Mouse (Mus musculus): ENCODE data around the gene Ubr3. TPM values are rescaled to one million over a fixed set of nuclear protein-coding genes. Genes with fewer than 3 reads are reported as not detected.

Ubr3 gene
- total RNA-seq (2021): 100 to 1,000 TPM; 134 to 137 TPM
- long read RNA-seq, experiment 1, full-length matches to known transcripts: 8 of 61 reads
- long read RNA-seq, experiment 1, partial matches to known transcripts: 18 of 61 reads
- long read RNA-seq, experiment 1, other reads (novel, unspliced or antisense): 35 of 61 reads
- long read RNA-seq, experiment 2, full-length matches to known transcripts: 6 of 44 reads
- long read RNA-seq, experiment 2, partial matches to known transcripts: 14 of 44 reads
- long read RNA-seq, experiment 2, other reads (novel, unspliced or antisense): 24 of 44 reads

GRCm38 (mm10) chr2:69897039-69897617 is at the start of gene Ubr3:
Gene Ubr3, plus strand, starts transcription at chr2:69897246.
- intact Hi-C loops (cut with DNase I): no loop called here
- DNase-seq (ENCODE audit: extremely low spot score in 1 of 2, low spot score in 2 of 2): peak; percentile 98
- H3K27ac ChIP-seq: peak within 1 kb of the TSS; percentile 94
- H3K4me3 ChIP-seq: peak within 1 kb of the TSS; percentile 95
- TF ChIP-seq CTCF (IDR thresholded peaks at IDR 0.05): no peak

GRCm38 (mm10) chr2:69849215-69849614 is 47.8 kb upstream of the Ubr3 start:
- H3K4me3 ChIP-seq: no peak overlapping the region
- TF ChIP-seq CTCF (IDR thresholded peaks at IDR 0.05): no peak
- intact Hi-C loops (cut with DNase I): no loop called here
- no peak overlapping the region for H3K27ac ChIP-seq
- no peak for DNase-seq (ENCODE audit: extremely low spot score in 1 of 2, low spot score in 2 of 2)

GRCm38 (mm10) chr2:69851427-69852058 is 45.5 kb upstream of the Ubr3 start:
- intact Hi-C loops (cut with DNase I): loop anchor here (5.0 kb wide), 1 partner anchor 49 kb away; no protein-coding TSS in a partner anchor

GRCm38 (mm10) chr2:69856392-69856791 is 40.7 kb upstream of the Ubr3 start:
- DNase-seq (ENCODE audit: extremely low spot score in 1 of 2, low spot score in 2 of 2): no peak
- Histone ChIP-seq H3K4me3 (no peak overlapping the region), H3K27ac (no peak overlapping the region)
- no peak; the same call in 1 of the 2 replicates for TF ChIP-seq CTCF (IDR thresholded peaks at IDR 0.05)
- intact Hi-C loops (cut with DNase I): no loop called here

More at GRCm38 (mm10) chr2:69851427-69852058, 45.5 kb upstream of the Ubr3 start:
- no peak for DNase-seq (ENCODE audit: extremely low spot score in 1 of 2, low spot score in 2 of 2)
- no peak overlapping the region for H3K4me3 ChIP-seq
- TF ChIP-seq CTCF (IDR thresholded peaks at IDR 0.05): peak; percentile 7; the same call in 1 of the 2 replicates
- no peak overlapping the region for H3K27ac ChIP-seq

- intact Hi-C loops (cut with DNase I): no loop called here
- peak; percentile 25 for TF ChIP-seq CTCF (IDR thresholded peaks at IDR 0.05)
- no peak for DNase-seq (ENCODE audit: extremely low spot score in 1 of 2, low spot score in 2 of 2)
Observed at GRCm38 (mm10) chr2:69857882-69858281, 39.2 kb upstream of the Ubr3 start.

GRCm38 (mm10) chr2:69860972-69861452 is 36.0 kb upstream of the Ubr3 start:
- no peak for TF ChIP-seq CTCF (IDR thresholded peaks at IDR 0.05)
- peak; percentile 29 to 30 for DNase-seq (ENCODE audit: extremely low spot score in 1 of 2, low spot score in 2 of 2)
- H3K4me3 ChIP-seq: peak overlapping the region; percentile 69
- intact Hi-C loops (cut with DNase I): loop anchor here (2.0 to 5.0 kb wide), 4 partner anchors 36 to 139 kb away; partner anchors contain the start of gene Ppig
- peak overlapping the region; percentile 92 for H3K27ac ChIP-seq

More at GRCm38 (mm10) chr2:69857882-69858281, 39.2 kb upstream of the Ubr3 start:
- no peak overlapping the region for H3K27ac ChIP-seq
- H3K4me3 ChIP-seq: no peak overlapping the region

- peak; percentile 93 to 94 for DNase-seq (ENCODE audit: extremely low spot score in 1 of 2, low spot score in 2 of 2)
- intact Hi-C loops (cut with DNase I): loop anchor here (2.0 to 5.0 kb wide), 4 partner anchors 37 to 139 kb away; partner anchors contain the start of gene Ppig
- TF ChIP-seq CTCF (IDR thresholded peaks at IDR 0.05): no peak
Observed at GRCm38 (mm10) chr2:69861485-69862091, 35.5 kb upstream of the Ubr3 start, which contains the start of gene Ssb. Gene Ssb, plus strand, starts transcription at chr2:69861562.

GRCm38 (mm10) chr2:69862117-69862657 is 34.9 kb upstream of the Ubr3 start:
- DNase-seq (ENCODE audit: extremely low spot score in 1 of 2, low spot score in 2 of 2): no peak
- Histone ChIP-seq H3K4me3 (peak overlapping the region; percentile 69), H3K27ac (peak overlapping the region; percentile 92)
- intact Hi-C loops (cut with DNase I): loop anchor here (5.0 kb wide), 3 partner anchors 70 to 140 kb away; partner anchors contain the start of gene Ppig
- no peak for TF ChIP-seq CTCF (IDR thresholded peaks at IDR 0.05)

More at GRCm38 (mm10) chr2:69861485-69862091, 35.5 kb upstream of the Ubr3 start, which contains the start of gene Ssb:
- H3K27ac ChIP-seq: peak within 1 kb of the TSS; percentile 92
- H3K4me3 ChIP-seq: peak within 1 kb of the TSS; percentile 69

GRCm38 (mm10) chr2:69883990-69884391 is 13.1 kb upstream of the Ubr3 start:
- DNase-seq (ENCODE audit: extremely low spot score in 1 of 2, low spot score in 2 of 2): no peak
- no peak overlapping the region for H3K27ac ChIP-seq
- peak; percentile 39 for TF ChIP-seq CTCF (IDR thresholded peaks at IDR 0.05)
- H3K4me3 ChIP-seq: no peak overlapping the region
- intact Hi-C loops (cut with DNase I): no loop called here

GRCm38 (mm10) chr2:69884581-69884980 is 12.5 kb upstream of the Ubr3 start:
- intact Hi-C loops (cut with DNase I): no loop called here
- peak overlapping the region; percentile 61 for H3K4me3 ChIP-seq
- TF ChIP-seq CTCF (IDR thresholded peaks at IDR 0.05): no peak
- DNase-seq (ENCODE audit: extremely low spot score in 1 of 2, low spot score in 2 of 2): no peak
- H3K27ac ChIP-seq: no peak overlapping the region

- peak overlapping the region; percentile 84 for H3K27ac ChIP-seq
- no peak for TF ChIP-seq CTCF (IDR thresholded peaks at IDR 0.05)
- intact Hi-C loops (cut with DNase I): no loop called here
- DNase-seq (ENCODE audit: extremely low spot score in 1 of 2, low spot score in 2 of 2): no peak
- peak overlapping the region; percentile 61 for H3K4me3 ChIP-seq
Observed at GRCm38 (mm10) chr2:69885050-69885449, 12.0 kb upstream of the Ubr3 start.

Measured in left cerebral cortex, adult 2 months (tissue).